Mouse (Mus musculus) gastrocnemius, postnatal 25 days (tissue): ENCODE measurements at regions not wholly inside any gene's neighbourhood (a gene's known extent, or its start where the extent isn't known, plus 50 kb on each side); places are given as distances from the start of the nearest gene placed in this dataset.

Experiments used
- DNase-seq: peaks from one replicate; pipeline ENCODE4 v3.0.0; 2022

DNA sequence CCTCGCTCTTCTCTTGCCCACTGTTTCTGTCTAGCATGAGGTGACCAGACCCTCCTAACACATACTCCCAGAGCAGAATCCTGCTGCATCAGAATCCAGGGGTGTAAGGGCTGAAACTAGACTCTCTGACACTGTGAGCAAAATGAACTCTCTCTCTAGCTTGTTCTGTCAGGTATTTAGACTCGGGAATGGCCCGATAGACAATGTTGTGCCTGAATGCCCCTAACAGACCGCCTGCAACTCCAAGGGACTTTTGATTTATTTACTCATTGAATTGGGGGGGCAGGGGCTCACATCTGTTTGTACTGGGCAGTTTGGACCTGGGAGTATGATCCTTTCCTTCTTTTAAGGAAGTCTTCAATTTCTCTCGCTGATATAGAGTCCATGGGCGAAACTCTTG is 469.3 kb upstream of the Trpc7 start:
- no peak for DNase-seq

GRCm38 (mm10) chr13:57364396-57364795 is 468.6 kb upstream of the Trpc7 start:
- DNase-seq, result no peak

GRCm38 (mm10) chr13:57362563-57362962 is 466.8 kb upstream of the Trpc7 start:
- DNase-seq, result no peak

DNA sequence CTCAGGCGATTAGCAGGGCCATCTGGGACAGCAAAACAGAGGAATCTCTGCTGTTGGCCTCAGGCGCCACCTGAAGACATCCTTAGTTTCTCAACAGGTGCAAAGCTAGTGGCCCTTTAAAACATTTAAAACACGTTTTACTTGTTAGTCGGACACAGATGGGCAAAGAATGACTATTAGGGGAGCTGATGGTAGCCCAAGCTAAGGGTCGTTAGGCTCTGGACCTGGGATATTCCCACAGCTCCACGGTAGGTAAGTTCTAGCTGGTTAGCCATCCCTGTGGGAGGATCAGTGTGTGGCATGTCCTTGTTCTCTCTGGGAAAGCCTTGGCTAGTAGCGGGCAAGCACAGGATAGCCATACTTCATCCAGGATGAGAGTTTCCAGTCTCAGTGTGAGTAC is 465.5 kb upstream of the Trpc7 start:
- DNase-seq, result no peak

DNA sequence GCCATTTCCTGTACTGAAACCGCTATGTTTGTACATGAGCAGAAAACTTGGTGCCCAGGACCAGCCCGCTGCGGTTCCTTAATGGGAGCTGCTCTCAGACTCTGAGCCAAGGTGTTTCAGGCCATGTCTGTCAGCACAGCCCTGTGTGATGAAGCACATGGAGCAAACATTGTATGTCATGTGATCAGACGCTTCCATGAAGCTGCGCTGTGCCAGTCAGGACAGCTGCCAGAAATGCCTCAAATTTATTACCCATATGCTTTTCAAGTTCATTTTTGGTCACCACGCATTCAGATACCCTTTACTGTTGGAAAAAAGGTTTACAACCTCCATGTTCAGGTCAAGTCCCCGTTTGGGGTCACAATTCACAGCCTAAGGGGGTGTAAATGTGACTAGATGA is 458.8 kb upstream of the Trpc7 start:
- DNase-seq, result no peak

GRCm38 (mm10) chr13:57353976-57354375 is 458.2 kb upstream of the Trpc7 start:
- DNase-seq, result no peak

GRCm38 (mm10) chr13:57350828-57351227 is 455.0 kb upstream of the Trpc7 start:
- DNase-seq, result no peak

GRCm38 (mm10) chr13:57338676-57339075 is 442.9 kb upstream of the Trpc7 start:
- DNase-seq, result no peak

- no peak for DNase-seq
Observed at GRCm38 (mm10) chr13:57336596-57336995, 440.8 kb upstream of the Trpc7 start.

- DNase-seq, result no peak
Observed at GRCm38 (mm10) chr13:57332976-57333375, 437.2 kb upstream of the Trpc7 start.

DNA sequence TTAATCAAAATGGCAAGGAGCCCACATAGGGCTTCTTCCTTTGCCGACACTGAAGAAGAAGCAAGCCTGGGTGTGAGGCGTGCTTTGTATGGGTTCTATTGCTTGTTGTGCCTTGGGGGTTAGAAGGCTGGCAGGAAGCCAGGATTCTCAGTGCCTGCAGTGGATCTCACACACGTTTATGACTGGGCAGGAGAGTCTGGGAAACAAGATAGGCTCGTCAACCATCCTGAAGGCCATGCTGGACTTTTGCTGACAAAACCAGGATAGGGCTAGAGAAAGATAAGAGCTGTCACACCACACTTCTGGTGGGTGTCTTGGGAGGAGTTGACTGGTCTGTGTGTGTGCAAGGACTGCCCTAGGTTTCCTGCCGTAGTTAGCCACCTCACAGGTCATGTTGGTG is 436.1 kb upstream of the Trpc7 start:
- no peak for DNase-seq

DNA sequence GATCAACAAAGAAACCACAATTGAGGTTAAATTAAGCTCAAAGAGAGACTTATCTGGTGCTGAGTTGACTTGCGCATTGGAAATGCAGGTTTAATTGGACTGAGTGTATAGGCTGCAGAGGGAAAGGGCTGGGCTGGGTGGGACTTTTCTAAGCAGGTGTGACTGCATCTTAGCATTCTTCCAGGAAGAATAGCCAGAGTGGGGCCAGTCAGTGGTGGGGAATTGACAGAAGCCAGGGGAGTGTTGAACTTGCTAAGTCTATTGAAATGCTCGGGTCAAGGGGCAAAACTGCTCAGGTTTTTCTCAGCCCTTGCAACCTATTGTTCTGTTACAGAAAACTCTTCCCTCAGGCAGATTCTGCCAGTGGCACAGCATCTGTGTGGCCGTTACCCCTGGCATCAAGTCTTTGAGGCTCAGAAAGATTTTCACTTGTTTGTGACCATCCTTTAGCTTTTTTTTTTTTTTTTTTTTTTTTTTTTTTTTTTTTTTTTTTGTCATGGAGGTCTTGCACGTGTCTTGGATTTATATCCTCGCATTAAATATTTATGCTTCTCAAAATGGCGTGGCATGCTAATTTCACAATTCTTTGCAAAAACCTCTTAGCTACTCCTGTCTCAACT is 429.6 kb upstream of the Trpc7 start:
- no peak for DNase-seq

DNA sequence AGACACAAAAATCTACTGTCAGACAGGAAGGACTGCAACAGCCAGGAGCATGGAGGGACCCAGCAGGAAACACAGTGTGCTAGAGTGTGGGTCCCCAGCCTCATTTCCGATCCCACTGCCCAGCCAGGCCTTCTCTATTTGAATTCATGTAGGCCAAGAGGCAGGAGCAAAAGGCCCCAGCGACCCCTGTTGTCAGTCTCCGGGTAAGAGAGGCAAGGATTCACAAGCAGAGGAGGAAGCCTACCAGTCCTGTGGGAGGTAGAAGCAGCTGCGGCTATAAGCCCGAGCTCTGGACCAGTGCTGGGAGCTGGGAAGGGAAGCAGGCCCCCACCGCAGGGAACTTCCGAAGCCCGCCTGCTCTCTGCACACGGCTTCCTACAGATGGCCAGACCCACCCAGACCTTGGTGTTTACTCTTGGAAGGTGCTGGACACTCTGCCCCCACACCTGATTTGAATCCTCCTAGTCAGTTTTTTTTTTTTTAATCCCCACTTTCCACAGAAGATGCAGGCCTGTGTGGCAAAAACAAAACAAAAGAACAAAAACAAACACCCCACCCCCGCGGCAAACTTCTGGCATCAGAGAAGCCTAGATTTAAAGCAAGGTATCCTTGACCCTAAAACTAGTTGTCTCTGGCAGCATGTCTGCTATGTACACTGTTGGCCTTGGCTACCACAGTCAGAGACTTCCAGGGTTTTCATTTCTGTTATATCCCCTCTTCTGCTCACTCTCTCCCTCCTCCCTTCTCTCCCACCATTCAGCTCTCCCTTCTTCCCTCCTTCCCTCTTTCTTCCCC is 420.6 kb upstream of the Trpc7 start:
- no peak for DNase-seq

- no peak for DNase-seq
Observed at GRCm38 (mm10) chr13:57314512-57314911, 418.7 kb upstream of the Trpc7 start.

- no peak for DNase-seq
Observed at GRCm38 (mm10) chr13:57313731-57314130, 417.9 kb upstream of the Trpc7 start.

- DNase-seq, result no peak
Observed at GRCm38 (mm10) chr13:57311235-57311634, 415.4 kb upstream of the Trpc7 start.

- no peak for DNase-seq
Observed at GRCm38 (mm10) chr13:57309618-57310017, 413.8 kb upstream of the Trpc7 start.

- DNase-seq, result no peak
Observed at GRCm38 (mm10) chr13:57307971-57308903, 412.4 kb upstream of the Trpc7 start.

- DNase-seq, result no peak
Observed at GRCm38 (mm10) chr13:57305586-57305985, 409.8 kb upstream of the Trpc7 start.

DNA sequence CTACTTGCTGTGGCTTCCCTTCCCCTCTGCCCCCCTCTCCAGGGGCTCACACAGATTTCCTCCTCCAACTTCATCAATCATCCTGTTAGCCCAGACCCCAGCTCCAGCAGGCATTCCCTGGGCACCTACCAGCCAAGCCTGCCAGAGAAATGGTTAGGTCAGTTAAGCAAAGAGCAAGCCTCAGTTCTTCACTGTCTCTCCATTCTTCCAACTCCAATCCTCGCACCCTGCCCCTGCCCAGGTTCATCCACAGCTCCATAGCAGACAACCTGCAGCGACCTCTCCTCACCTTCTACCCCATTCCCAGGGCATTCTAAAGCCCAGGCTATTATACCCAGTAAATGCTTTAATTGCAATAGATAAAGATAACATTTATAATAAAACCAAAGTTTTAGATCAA is 408.0 kb upstream of the Trpc7 start:
- DNase-seq, result no peak

DNA sequence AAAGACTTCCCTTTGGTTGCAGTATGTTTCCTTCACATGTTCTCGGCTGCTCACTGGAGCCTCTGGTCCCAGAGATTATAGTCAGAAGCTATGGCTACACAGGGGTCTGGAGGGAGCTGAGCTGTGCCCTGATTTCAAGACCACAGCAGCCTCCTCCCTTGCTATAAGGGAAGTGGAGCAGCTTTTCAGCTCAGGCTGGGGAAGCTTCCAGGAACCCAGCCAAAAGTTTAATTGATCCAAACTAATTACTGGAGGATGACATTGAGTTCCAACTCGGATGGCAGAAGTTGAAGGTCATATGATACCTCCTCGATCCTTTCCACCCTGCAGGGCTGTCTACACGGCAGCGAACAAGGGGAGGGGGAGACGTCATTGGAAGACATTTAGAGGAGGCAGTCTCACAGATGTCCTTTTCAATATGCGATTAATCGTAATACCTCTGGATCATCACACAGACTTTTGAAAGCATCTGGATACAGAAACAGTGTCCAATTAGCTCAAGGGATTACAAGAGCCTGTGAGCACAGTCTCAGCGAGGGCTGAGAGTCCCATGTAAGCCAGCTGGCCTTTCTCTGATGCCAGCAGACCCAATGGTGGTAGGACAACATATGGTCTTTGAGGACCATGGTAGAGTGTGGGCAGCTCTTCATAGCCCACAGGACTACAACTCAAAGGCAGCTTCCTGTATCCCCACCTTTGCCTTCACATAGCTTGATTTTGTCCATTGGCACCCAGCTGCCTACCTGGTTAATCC is 396.1 kb upstream of the Trpc7 start:
- no peak for DNase-seq

GRCm38 (mm10) chr13:57286168-57286567 is 390.4 kb upstream of the Trpc7 start:
- no peak for DNase-seq
